Mouse (Mus musculus) ES-Bruce4 (cell line): Measurements from ENCODE around the gene Pum1.

Source experiments
- CTCF ChIP-seq: IDR thresholded peaks from one replicate; pipeline ENCODE4 v1.8.1; 2011; ENCODE audit warnings: low read depth, low read length
- EP300 ChIP-seq: IDR thresholded peaks from 2 replicates; pipeline ENCODE4 v1.6.1; 2011; ENCODE audit warnings: low read depth, low read length; ENCODE audit not compliant: insufficient read depth
- POLR2A ChIP-seq: IDR thresholded peaks from one replicate; pipeline ENCODE4 v1.8.1; 2011; ENCODE audit warnings: low read length; ENCODE audit not compliant: insufficient read depth

- TF ChIP-seq CTCF (no peak), POLR2A (no peak), EP300 (no peak)
These were observed 72.8 kb downstream of the Pum1 start for GRCm38 (mm10) chr4:130735957-130736356.
